12 mouse cellular contexts compared by ENCODE assay signal in the genomic region with DNA sequence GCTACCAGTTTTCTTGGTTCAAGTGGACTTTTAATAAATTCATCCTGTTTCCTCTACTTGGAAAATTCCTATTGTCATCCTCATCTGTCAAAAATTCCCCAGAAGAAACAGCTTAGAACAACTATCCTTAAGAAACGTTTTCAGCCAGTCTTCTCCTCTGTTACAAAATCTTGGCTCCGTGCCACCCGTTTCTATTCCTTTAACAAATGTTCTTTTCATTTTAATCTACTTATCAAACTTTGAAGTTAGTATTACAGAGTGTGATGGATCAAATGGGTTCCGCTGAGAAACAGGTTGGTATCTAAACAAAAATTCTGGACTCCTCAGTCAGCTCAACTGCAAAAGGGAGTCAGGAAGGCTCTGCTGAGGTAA. TPM values are rescaled to one million over a fixed set of nuclear protein-coding genes. Genes with fewer than 3 reads are reported as not detected.
DNase-seq lines count a peak whose midpoint lies in the region; ATAC-seq lines count a peak whose summit lies in the region.
"Had no signal": no experiment of that assay in that cellular context is flagged by ENCODE, and none has a peak within 500 bp of the region (broad histone marks: within the 10 kb centered on the region; RNA-seq: fewer than 3 reads in every experiment).

No protein-coding gene starts in this region.

- WGBS in forebrain, embryonic 10.5 days: 83% methylated on average over 4 of the region's 4 CpGs
- 89% methylated on average over 4 of the region's 4 CpGs for WGBS in forebrain, embryonic 11.5 days
- 79% methylated on average over 4 of the region's 4 CpGs for WGBS in hindbrain, embryonic 16.5 days
- 86% methylated on average over 4 of the region's 4 CpGs for WGBS in neural tube, embryonic 15.5 days

- H3K4me1 ChIP-seq in forebrain, embryonic 10.5 days: peaks cover 20% of the 10 kb centered on the region
- H3K4me1 ChIP-seq in forebrain, embryonic 11.5 days (replicated peaks; ENCODE audit: control insufficient read depth, insufficient read depth, low read length): no peaks in the 10 kb centered on the region
- H3K4me1 ChIP-seq in hindbrain, embryonic 16.5 days (ENCODE audit: control insufficient read depth, insufficient read depth, low read depth, low read length): peaks cover 9% of the 10 kb centered on the region
- peaks cover 20% of the 10 kb centered on the region for H3K4me1 ChIP-seq in neural tube, embryonic 15.5 days
- H3K4me1 ChIP-seq: embryonic facial prominence, embryonic 12.5 days had no signal

- peaks cover 18% of the 10 kb centered on the region; the same call in 1 of the 2 replicates for H3K27me3 ChIP-seq in forebrain, embryonic 10.5 days (ENCODE audit: poor library complexity, severe bottlenecking)
- no peaks in the 10 kb centered on the region for H3K27me3 ChIP-seq in forebrain, embryonic 11.5 days (ENCODE audit: control insufficient read depth, insufficient read depth, low read length)
- no peaks in the 10 kb centered on the region for H3K27me3 ChIP-seq in hindbrain, embryonic 16.5 days (replicated peaks; ENCODE audit: control insufficient read depth, insufficient read depth, low read length)
- H3K27me3 ChIP-seq in neural tube, embryonic 15.5 days (replicated peaks): peaks cover 5% of the 10 kb centered on the region; the same call in 1 of the 2 replicates

- H3K36me3 ChIP-seq in forebrain, embryonic 10.5 days (replicated peaks): no peaks in the 10 kb centered on the region; the same call in 1 of the 2 replicates
- H3K36me3 ChIP-seq in forebrain, embryonic 11.5 days (ENCODE audit: control insufficient read depth, insufficient read depth, low read length): no peaks in the 10 kb centered on the region
- no peaks in the 10 kb centered on the region for H3K36me3 ChIP-seq in hindbrain, embryonic 16.5 days (ENCODE audit: control insufficient read depth, insufficient read depth, low read length)
- H3K36me3 ChIP-seq in neural tube, embryonic 15.5 days: no peaks in the 10 kb centered on the region
- H3K36me3 ChIP-seq: embryonic facial prominence, embryonic 12.5 days had no signal

- H3K4me2 ChIP-seq in forebrain, embryonic 11.5 days (ENCODE audit: low read depth, low read length, severe bottlenecking): no peak overlapping the region
- peak overlapping the region; percentile 75 for H3K4me2 ChIP-seq in hindbrain, embryonic 16.5 days (ENCODE audit: low read length)
- peak overlapping the region; percentile 74 for H3K4me2 ChIP-seq in neural tube, embryonic 15.5 days

- H3K4me3 ChIP-seq in forebrain, embryonic 10.5 days: 0 out of 2 replicates have a peak overlapping the region, but pooled peaks have one; percentile 62
- H3K4me3 ChIP-seq in forebrain, embryonic 11.5 days (ENCODE audit: low read depth, low read length): no peak overlapping the region
- H3K4me3 ChIP-seq in hindbrain, embryonic 16.5 days (ENCODE audit: low read length): peak overlapping the region; percentile 79
- peak overlapping the region; percentile 85 for H3K4me3 ChIP-seq in neural tube, embryonic 15.5 days (replicated peaks)

- H3K9me3 ChIP-seq in forebrain, embryonic 10.5 days: no peaks in the 10 kb centered on the region
- H3K9me3 ChIP-seq in forebrain, embryonic 11.5 days (ENCODE audit: control insufficient read depth, low read length): no peaks in the 10 kb centered on the region
- H3K9me3 ChIP-seq in hindbrain, embryonic 16.5 days (ENCODE audit: control insufficient read depth, low read length): no peaks in the 10 kb centered on the region
- H3K9me3 ChIP-seq in neural tube, embryonic 15.5 days (replicated peaks): no peaks in the 10 kb centered on the region
- H3K9me3 ChIP-seq: embryonic facial prominence, embryonic 12.5 days had no signal

- DNase-seq in forebrain, embryonic 10.5 days (ENCODE audit: extremely low spot score, low spot score): no peak
- no peak for DNase-seq in forebrain, embryonic 11.5 days (ENCODE audit: low spot score)
- peak; percentile 42 for DNase-seq in right cerebral cortex, postnatal 4 days
- DNase-seq in right cerebral cortex, postnatal 25 days: no peak
- no peak for DNase-seq in kidney, postnatal 25 days
- DNase-seq in spleen, postnatal 4 days (ENCODE audit: low spot score in 2 of 2): no peak
- DNase-seq: B cell, adult 2 months; lung, postnatal 10 days had no signal

- no peak overlapping the region for H3K27ac ChIP-seq in forebrain, embryonic 10.5 days
- no peak overlapping the region for H3K27ac ChIP-seq in forebrain, embryonic 11.5 days (ENCODE audit: low read depth, low read length)
- H3K27ac ChIP-seq in hindbrain, embryonic 16.5 days (ENCODE audit: low read depth, low read length): no peak overlapping the region
- H3K27ac ChIP-seq in neural tube, embryonic 15.5 days (replicated peaks): no peak overlapping the region
- H3K27ac ChIP-seq: embryonic facial prominence, embryonic 12.5 days had no signal

- no peak for ATAC-seq in forebrain, embryonic 11.5 days (replicated peaks; ENCODE audit: low FRiP score)
- no peak for ATAC-seq in hindbrain, embryonic 16.5 days
- ATAC-seq in neural tube, embryonic 15.5 days (ENCODE audit: low FRiP score): no peak
- ATAC-seq: intestine, postnatal 0 days had no signal

- no peak overlapping the region for H3K9ac ChIP-seq in forebrain, embryonic 11.5 days (ENCODE audit: low read length)
- no peak overlapping the region for H3K9ac ChIP-seq in hindbrain, embryonic 16.5 days (ENCODE audit: low read depth, low read length)
- no peak overlapping the region; the same call in 1 of the 2 replicates for H3K9ac ChIP-seq in neural tube, embryonic 15.5 days (replicated peaks)

RNA-seq across cellular contexts. Expression of gene Ric3, which starts 0.7 kb away (rescaled TPM):
- polyA plus RNA-seq in forebrain, embryonic 10.5 days (2016; fragmentation: Nextera tagmentation; extraction: Ambion mirVana): 17.3 and 18.7 TPM in 2 replicates
- polyA plus RNA-seq in forebrain, embryonic 11.5 days (2014; fragmentation: Nextera tagmentation; extraction: Ambion mirVana): 16.1 and 18.2 TPM in 2 replicates
- 32.2 and 34.3 TPM in 2 replicates for polyA plus RNA-seq in hindbrain, embryonic 16.5 days (2015; fragmentation: Nextera tagmentation; extraction: Ambion mirVana)
- polyA plus RNA-seq in neural tube, embryonic 15.5 days (2015; fragmentation: Nextera tagmentation; extraction: Ambion mirVana): 27.9 and 35.2 TPM in 2 replicates
